Mouse (Mus musculus) MEL (cell line): ENCODE data around the gene Wdr82. TPM values are rescaled to one million over a fixed set of nuclear protein-coding genes. Genes with fewer than 3 reads are reported as not detected.

ENCODE experiments used
- DNase-seq: peaks from one replicate; pipeline ENCODE4 v3.0.0; 2011; ENCODE audit warnings: low read depth, low spot score
- H3K27ac ChIP-seq: 2 replicates; pipeline ENCODE4 v1.5.1; 2012; ENCODE audit warnings: low read depth, mild to moderate bottlenecking, control low read depth, low read length, moderate library complexity; ENCODE audit not compliant: control insufficient read depth
- H3K27me3 ChIP-seq, 2 experiments: fragments of 150-350 bp in 1 of 2; sonication (generic) in 1 of 2; 2 replicates each; pipeline ENCODE4 v1.6.1; 2012; ENCODE audit warnings: low read length in 2 of 2, mild to moderate bottlenecking in 2 of 2, improper control_type of control experiment in 1 of 2, moderate library complexity in 1 of 2; ENCODE audit not compliant: insufficient read depth in 2 of 2, control insufficient read depth in 1 of 2
- H3K36me3 ChIP-seq, 2 experiments: 2 replicates each; pipeline ENCODE4 v1.6.1; 2012 to 2014; ENCODE audit warnings: low read length in 2 of 2, improper control_type of control experiment in 1 of 2, inconsistent platforms in 1 of 2, mild to moderate bottlenecking in 1 of 2; ENCODE audit not compliant: insufficient read depth in 2 of 2, control insufficient read depth in 1 of 2
- H3K4me1 ChIP-seq, 2 experiments: fragments of 150-350 bp in 1 of 2; sonication (generic) in 1 of 2; 2 replicates each; pipeline ENCODE4 v1.6.1; 2012; ENCODE audit warnings: low read length in 2 of 2, improper control_type of control experiment in 1 of 2, mild to moderate bottlenecking in 1 of 2; ENCODE audit not compliant: insufficient read depth in 2 of 2, control insufficient read depth in 1 of 2
- H3K4me3 ChIP-seq, 2 experiments: fragments of 150-350 bp in 1 of 2; sonication (generic) in 1 of 2; 2 replicates each; pipeline ENCODE4 v1.5.1; 2012; ENCODE audit warnings: low read depth in 2 of 2, low read length in 2 of 2, mild to moderate bottlenecking in 2 of 2, moderate library complexity in 2 of 2, control low read depth in 1 of 2, improper control_type of control experiment in 1 of 2; ENCODE audit not compliant: control insufficient read depth in 1 of 2, insufficient read depth in 1 of 2
- H3K79me2 ChIP-seq: 2 replicates; pipeline ENCODE4 v1.6.1; 2012; ENCODE audit warnings: mild to moderate bottlenecking, low read length, moderate library complexity; ENCODE audit not compliant: control insufficient read depth, poor library complexity, insufficient read depth
- H3K9ac ChIP-seq: 2 replicates; pipeline ENCODE4 v1.6.1; 2012; ENCODE audit warnings: low read depth, mild to moderate bottlenecking, control low read depth, low read length, moderate library complexity; ENCODE audit not compliant: control insufficient read depth, poor library complexity, severe bottlenecking
- H3K9me3 ChIP-seq: fragments of 150-350 bp; sonication (generic); replicated peaks from 2 replicates; pipeline ENCODE4 v1.6.1; 2012; ENCODE audit warnings: mild to moderate bottlenecking, low read length, improper control_type of control experiment, moderate library complexity; ENCODE audit not compliant: insufficient read depth
- BHLHE40 ChIP-seq: IDR thresholded peaks from 2 replicates; pipeline ENCODE4 v1.6.1; 2012; ENCODE audit warnings: low read depth, mild to moderate bottlenecking, inconsistent platforms, low read length, improper control_type of control experiment, borderline replicate concordance
- CHD2 ChIP-seq: IDR thresholded peaks from 2 replicates; pipeline ENCODE4 v1.6.1; 2011; ENCODE audit warnings: low read length, improper control_type of control experiment
- ETS1 ChIP-seq: IDR thresholded peaks from 2 replicates; pipeline ENCODE4 v1.6.1; 2012; ENCODE audit warnings: low read depth, mild to moderate bottlenecking, inconsistent platforms, low read length, improper control_type of control experiment, moderate library complexity
- GABPA ChIP-seq: IDR thresholded peaks from 2 replicates; pipeline ENCODE4 v1.6.1; 2012; ENCODE audit warnings: low read depth, mild to moderate bottlenecking, inconsistent platforms, low read length, improper control_type of control experiment, moderate library complexity
- GATA1 ChIP-seq: IDR thresholded peaks from 2 replicates; pipeline ENCODE4 v1.6.1; 2011; ENCODE audit warnings: low read depth, low read length, improper control_type of control experiment
- KAT2A ChIP-seq: conservative IDR thresholded peaks from 2 replicates; pipeline ENCODE4 v1.6.1; 2012; ENCODE audit warnings: low read depth, low read length, improper control_type of control experiment, inconsistent platforms
- MYB ChIP-seq: IDR thresholded peaks from 2 replicates; pipeline ENCODE4 v1.6.1; 2011; ENCODE audit warnings: mild to moderate bottlenecking, low read depth, low read length, improper control_type of control experiment
- NELFE ChIP-seq: IDR thresholded peaks from 2 replicates; pipeline ENCODE4 v1.6.1; 2011; ENCODE audit warnings: low read depth, low read length, improper control_type of control experiment
- POLR2AphosphoS5 ChIP-seq: IDR thresholded peaks from 2 replicates; pipeline ENCODE4 v1.6.1; 2012; ENCODE audit warnings: low read depth, borderline replicate concordance, mild to moderate bottlenecking, inconsistent platforms, low read length, moderate library complexity, mixed read lengths
- RAD21 ChIP-seq: IDR thresholded peaks from 2 replicates; pipeline ENCODE4 v1.6.1; 2011; ENCODE audit warnings: mild to moderate bottlenecking, low read depth, low read length, improper control_type of control experiment
- RCOR1 ChIP-seq: IDR thresholded peaks from 2 replicates; pipeline ENCODE4 v1.6.1; 2012; ENCODE audit warnings: low read depth, mild to moderate bottlenecking, inconsistent platforms, low read length, improper control_type of control experiment
- SMC3 ChIP-seq: IDR thresholded peaks from 2 replicates; pipeline ENCODE4 v1.6.1; 2011; ENCODE audit warnings: low read depth, low read length, improper control_type of control experiment
- USF2 ChIP-seq, 2 experiments: IDR thresholded peaks; 2 replicates each; pipeline ENCODE4 v1.6.1; 2011 to 2012; ENCODE audit warnings: improper control_type of control experiment in 2 of 2, low read length in 2 of 2, borderline replicate concordance in 1 of 2, inconsistent platforms in 1 of 2, low read depth in 1 of 2, mild to moderate bottlenecking in 1 of 2; ENCODE audit not compliant: insufficient read depth in 1 of 2
- ZC3H11A ChIP-seq: IDR thresholded peaks from 2 replicates; pipeline ENCODE4 v1.6.1; 2012; ENCODE audit warnings: low read depth, mild to moderate bottlenecking, inconsistent platforms, low read length, improper control_type of control experiment
- ZNF384 ChIP-seq: IDR thresholded peaks from 2 replicates; pipeline ENCODE4 v1.6.1; 2012; ENCODE audit warnings: low read depth, mild to moderate bottlenecking, inconsistent platforms, low read length, improper control_type of control experiment
- polyA plus RNA-seq, 2 experiments: library from polyadenylated mRNA; stranded (reverse) in 1 of 2; unstranded in 1 of 2; fragments of >175 nt in 1 of 2; fragments of >200 nt in 1 of 2; gene quantifications; 2 replicates each; pipeline versions ENCODE4 v1.2.1 to v1.2.4; 2012; ENCODE audit warnings: low replicate concordance in 2 of 2, low read depth in 1 of 2; ENCODE audit not compliant: insufficient read length in 2 of 2, insufficient read depth in 1 of 2, missing spikeins in 1 of 2
- total RNA-seq: library from RNA; depleted of rRNA; stranded (reverse); fragments of 300-350 nt; gene quantifications from 2 replicates; pipeline ENCODE4 v1.2.3, GENCODE M21; 2012

The Wdr82 gene
- total and polyA plus RNA-seq, 3 experiments, result 41.7 to 108 (median 72.2) TPM

- H3K9me3 ChIP-seq, result no peaks in the 10 kb centered on the region
- no peak overlapping the region for H3K27ac ChIP-seq
- H3K4me1 ChIP-seq, result no peaks in the 10 kb centered on the region
- no peaks in the 10 kb centered on the region for H3K36me3 ChIP-seq
- no peak overlapping the region for H3K4me3 ChIP-seq
- H3K9ac ChIP-seq, result no peak overlapping the region
- no peak for DNase-seq
- no peak for TF ChIP-seq MYB
- no peak for TF ChIP-seq BHLHE40
- no peak for TF ChIP-seq NELFE
- TF ChIP-seq ETS1, result no peak
- no peak for TF ChIP-seq SMC3
- TF ChIP-seq GABPA, result no peak
- no peak for TF ChIP-seq POLR2AphosphoS5
- peaks cover 0 to 8% of the 10 kb centered on the region in 2 experiments; a peak in 2 of 4 replicates for H3K27me3 ChIP-seq
- H3K79me2 ChIP-seq, result no peaks in the 10 kb centered on the region
Measured at GRCm38 (mm10) chr9:106147281-106147680, 23.4 kb upstream of the Wdr82 start.

- Histone ChIP-seq H3K27me3 (peaks cover 0 to 8% of the 10 kb centered on the region in 2 experiments; a peak in 2 of 4 replicates), H3K27ac (no peak overlapping the region), H3K9ac (no peak overlapping the region), H3K9me3 (no peaks in the 10 kb centered on the region), H3K36me3 (no peaks in the 10 kb centered on the region), H3K79me2 (no peaks in the 10 kb centered on the region), H3K4me3 (no peak overlapping the region), H3K4me1 (no peaks in the 10 kb centered on the region)
- no peak for DNase-seq
- TF ChIP-seq CHD2, result no peak
Measured at GRCm38 (mm10) chr9:106147851-106148431, 22.8 kb upstream of the Wdr82 start.

- Histone ChIP-seq H3K79me2 (no peaks in the 10 kb centered on the region), H3K9ac (no peak overlapping the region), H3K36me3 (no peaks in the 10 kb centered on the region), H3K4me1 (no peaks in the 10 kb centered on the region), H3K4me3 (no peak overlapping the region), H3K27ac (no peak overlapping the region), H3K9me3 (no peaks in the 10 kb centered on the region), H3K27me3 (peaks cover 0 to 8% of the 10 kb centered on the region in 2 experiments; a peak in 2 of 4 replicates)
- DNase-seq, result no peak
- TF ChIP-seq ZNF384, result no peak
- TF ChIP-seq USF2 (IDR thresholded peaks at IDR 0.05; ENCODE audit: borderline replicate concordance in 1 of 2, insufficient read depth in 1 of 2, low read depth in 1 of 2, low read length in 2 of 2), result no peak
- no peak for TF ChIP-seq GATA1
- TF ChIP-seq RAD21, result no peak
- TF ChIP-seq RCOR1, result no peak
- no peak for TF ChIP-seq POLR2AphosphoS5
- no peak for TF ChIP-seq ZC3H11A
- no peak for TF ChIP-seq KAT2A
Measured at GRCm38 (mm10) chr9:106148541-106149398, 22.0 kb upstream of the Wdr82 start.
